Mouse (Mus musculus) heart, adult 2 months (tissue): ENCODE measurements around the gene Spaca1. TPM values are rescaled to one million over a fixed set of nuclear protein-coding genes. Genes with fewer than 3 reads are reported as not detected.
"Not testable (repeated sequence)": the region's sequence is repeated elsewhere in the genome, so short reads cannot be mapped to it uniquely, and the experiment has no call there.

Experiments
- DNase-seq, 2 experiments: peaks; one replicate each; pipeline ENCODE4 v3.0.0; 2021
- H3K27ac ChIP-seq: fragments of 200-600 bp; 2 replicates; pipeline ENCODE4 v1.8.1; 2022
- H3K27me3 ChIP-seq: fragments of 200-500 bp; 2 replicates; pipeline ENCODE4 v1.6.1; 2012; ENCODE audit warnings: mild to moderate bottlenecking, low read length, inconsistent platforms, mixed read lengths; ENCODE audit not compliant: control insufficient read depth, insufficient read depth
- H3K36me3 ChIP-seq: fragments of 200-500 bp; 2 replicates; pipeline ENCODE4 v1.6.1; 2012; ENCODE audit warnings: low read length, inconsistent platforms; ENCODE audit not compliant: control insufficient read depth, insufficient read depth
- H3K4me1 ChIP-seq: fragments of 200-500 bp; 2 replicates; pipeline ENCODE4 v1.6.1; 2011; ENCODE audit warnings: low read length; ENCODE audit not compliant: control insufficient read depth, insufficient read depth
- H3K4me3 ChIP-seq: fragments of 200-600 bp; 2 replicates; pipeline ENCODE4 v1.8.1; 2022
- H3K79me2 ChIP-seq: fragments of 200-500 bp; replicated peaks from 2 replicates; pipeline ENCODE4 v1.6.1; 2012; ENCODE audit warnings: mild to moderate bottlenecking, inconsistent platforms, low read length, moderate library complexity, mixed read lengths; ENCODE audit not compliant: control insufficient read depth, insufficient read depth
- H3K9ac ChIP-seq: fragments of 200-500 bp; 2 replicates; pipeline ENCODE4 v1.6.1; 2012; ENCODE audit warnings: low read depth, mild to moderate bottlenecking, control low read depth, inconsistent platforms, low read length, mixed read lengths
- CTCF ChIP-seq: fragments of 200-600 bp; IDR thresholded peaks from 2 replicates; pipeline ENCODE4 v1.8.1; 2022; ENCODE audit warnings: antibody characterized with exemption, mild to moderate bottlenecking, moderate library complexity
- EP300 ChIP-seq: fragments of 200-500 bp; IDR thresholded peaks from 2 replicates; pipeline ENCODE4 v1.6.1; 2011; ENCODE audit warnings: low read depth, low read length, control low read depth; ENCODE audit not compliant: insufficient read depth
- POLR2A ChIP-seq: fragments of 200-500 bp; IDR thresholded peaks from 2 replicates; pipeline ENCODE4 v1.6.1; 2011; ENCODE audit warnings: mild to moderate bottlenecking, low read depth, low read length, control low read depth; ENCODE audit not compliant: insufficient read depth
- WGBS: fragments of 180-500 bp; shearing (Covaris S2); methylation state at CpG from one replicate; pipeline ENCODE4 v1.1.7; 2018; 5-methylcytosine and 5-hydroxymethylcytosine counted together
- intact Hi-C: fragments of 180-260 bp; cut with DNase I; formaldehyde crosslinking; loops from one replicate; pipeline ENCODE4 v1.15.1; 2025
- long read RNA-seq: library from polyadenylated mRNA; stranded (forward); transcript quantifications from one replicate; pipeline ENCODE4 v2.0.0, GENCODE M21; 2021
- polyA plus RNA-seq: library from polyadenylated mRNA; depleted of rRNA; stranded (reverse); fragments of >200 nt; gene quantifications from 2 replicates; pipeline ENCODE4 v1.2.3, GENCODE M21; 2012; rRNA removed
- total RNA-seq, 2 experiments: library from RNA; stranded (reverse); gene quantifications; 2 replicates each; pipeline ENCODE4 v1.2.3; 2021

Gene Spaca1
- total RNA-seq (not detected), polyA plus RNA-seq (0.14 TPM in 1 of 2 replicates, not detected in the other)
- long read RNA-seq = 0 reads

GRCm38 (mm10) chr4:34049571-34050255, at the start of gene Spaca1:
Spaca1 (minus strand) TSS chr4:34050191.
- Histone ChIP-seq H3K4me3 (no peak within 1 kb of the TSS), H3K9ac (no peak within 1 kb of the TSS), H3K27me3 (0 out of 2 replicates have a peak, but pooled peaks cover 1% of the 10 kb centered on the region), H3K36me3 (no peaks in the 10 kb centered on the region), H3K79me2 (no peaks in the 10 kb centered on the region), H3K27ac (no peak within 1 kb of the TSS), H3K4me1 (no peaks in the 10 kb centered on the region)
- DNase-seq = peak in 1 of 2 experiments; percentile 2
- intact Hi-C loops = no loop called here
- no peak for TF ChIP-seq EP300
- no peak for TF ChIP-seq CTCF
- no peak for TF ChIP-seq POLR2A
- WGBS = 41% methylated on average over 46 of the region's 46 CpGs

- H3K27me3 ChIP-seq, H3K4me3 ChIP-seq, H3K79me2 ChIP-seq, intact Hi-C loops, DNase-seq, H3K27ac ChIP-seq, H3K9ac ChIP-seq, H3K36me3 ChIP-seq, H3K4me1 ChIP-seq: not testable (repeated sequence)
- 83% methylated on average over 5 of the region's 5 CpGs for WGBS
These were observed 37.3 kb upstream of the Spaca1 start for GRCm38 (mm10) chr4:34087286-34087685.

GRCm38 (mm10) chr4:34081064-34081463, 31.1 kb upstream of the Spaca1 start:
- no peak overlapping the region for H3K27ac ChIP-seq
- TF ChIP-seq CTCF = no peak
- TF ChIP-seq EP300 = no peak
- TF ChIP-seq POLR2A = no peak
- no peaks in the 10 kb centered on the region for H3K27me3 ChIP-seq
- no peaks in the 10 kb centered on the region for H3K36me3 ChIP-seq
- intact Hi-C loops = no loop called here
- H3K4me1 ChIP-seq = no peaks in the 10 kb centered on the region
- H3K79me2 ChIP-seq = no peaks in the 10 kb centered on the region
- H3K9ac ChIP-seq = no peak overlapping the region
- DNase-seq = no peak
- H3K4me3 ChIP-seq = no peak overlapping the region
- 82% methylated on average over 3 of the region's 3 CpGs for WGBS

- Histone ChIP-seq H3K36me3 (no peaks in the 10 kb centered on the region), H3K4me3 (no peak overlapping the region), H3K27me3 (no peaks in the 10 kb centered on the region), H3K9ac (no peak overlapping the region), H3K27ac (no peak overlapping the region), H3K79me2 (no peaks in the 10 kb centered on the region), H3K4me1 (no peaks in the 10 kb centered on the region)
- WGBS = 60% methylated on average over 4 of the region's 5 CpGs
- intact Hi-C loops = no loop called here
- TF ChIP-seq CTCF = no peak
- no peak for TF ChIP-seq EP300
- no peak for TF ChIP-seq POLR2A
- DNase-seq = no peak
These were observed 19.0 kb upstream of the Spaca1 start for GRCm38 (mm10) chr4:34069002-34069401.

- Histone ChIP-seq H3K9ac (no peak overlapping the region), H3K27ac (no peak overlapping the region), H3K4me1 (no peaks in the 10 kb centered on the region), H3K79me2 (no peaks in the 10 kb centered on the region), H3K4me3 (no peak overlapping the region), H3K36me3 (no peaks in the 10 kb centered on the region), H3K27me3 (no peaks in the 10 kb centered on the region)
- intact Hi-C loops = no loop called here
- TF ChIP-seq CTCF (no peak), POLR2A (no peak), EP300 (no peak)
- 43% methylated on average over 1 of the region's 1 CpGs for WGBS
- DNase-seq = no peak
These were observed 8.3 kb upstream of the Spaca1 start for GRCm38 (mm10) chr4:34058320-34058719.

- Histone ChIP-seq H3K27me3 (no peaks in the 10 kb centered on the region), H3K9ac (no peak overlapping the region), H3K4me3 (no peak overlapping the region), H3K4me1 (no peaks in the 10 kb centered on the region), H3K36me3 (no peaks in the 10 kb centered on the region), H3K79me2 (no peaks in the 10 kb centered on the region), H3K27ac (no peak overlapping the region)
- WGBS = 84% methylated on average over 2 of the region's 2 CpGs
- no peak for DNase-seq
- intact Hi-C loops = no loop called here
- no peak for TF ChIP-seq POLR2A
- TF ChIP-seq CTCF = no peak
- TF ChIP-seq EP300 = no peak
These were observed 23.2 kb downstream of the Spaca1 start for GRCm38 (mm10) chr4:34026771-34027170.
